Mouse (Mus musculus): ENCODE measurements around the gene Oxnad1. TPM values are rescaled to one million over a fixed set of nuclear protein-coding genes. Genes with fewer than 3 reads are reported as not detected.
"Not testable (repeated sequence)": the region's sequence is repeated elsewhere in the genome, so short reads cannot be mapped to it uniquely, and the experiment has no call there.

Gene Oxnad1
- total RNA-seq, 2 experiments from 2014 or later, result 9.8 to 10.5 TPM

GRCm38 (mm10) chr14:32136467-32136866, 51.3 kb downstream of the Oxnad1 start:
- ATAC-seq (replicated peaks; ENCODE audit: low FRiP score, poor library complexity, severe bottlenecking), result not testable (repeated sequence)

GRCm38 (mm10) chr14:32140359-32140965, 55.3 kb downstream of the Oxnad1 start:
- ATAC-seq (replicated peaks; ENCODE audit: low FRiP score, poor library complexity, severe bottlenecking), result no peak

- ATAC-seq (replicated peaks; ENCODE audit: low FRiP score, poor library complexity, severe bottlenecking), result no peak
Observed at GRCm38 (mm10) chr14:32141723-32142122, 56.5 kb downstream of the Oxnad1 start, which contains the start of gene Msmb. Msmb (plus strand) TSS chr14:32142023.

- no peak for ATAC-seq (replicated peaks; ENCODE audit: low FRiP score, poor library complexity, severe bottlenecking)
Observed at GRCm38 (mm10) chr14:32144734-32145133, 59.6 kb downstream of the Oxnad1 start.

- ATAC-seq (replicated peaks; ENCODE audit: low FRiP score, poor library complexity, severe bottlenecking), result peak; percentile 66
Observed at GRCm38 (mm10) chr14:32145401-32145800, 60.2 kb downstream of the Oxnad1 start.

GRCm38 (mm10) chr14:32145809-32146511, 60.8 kb downstream of the Oxnad1 start:
- peak; percentile 93 for ATAC-seq (replicated peaks; ENCODE audit: low FRiP score, poor library complexity, severe bottlenecking)

DNA sequence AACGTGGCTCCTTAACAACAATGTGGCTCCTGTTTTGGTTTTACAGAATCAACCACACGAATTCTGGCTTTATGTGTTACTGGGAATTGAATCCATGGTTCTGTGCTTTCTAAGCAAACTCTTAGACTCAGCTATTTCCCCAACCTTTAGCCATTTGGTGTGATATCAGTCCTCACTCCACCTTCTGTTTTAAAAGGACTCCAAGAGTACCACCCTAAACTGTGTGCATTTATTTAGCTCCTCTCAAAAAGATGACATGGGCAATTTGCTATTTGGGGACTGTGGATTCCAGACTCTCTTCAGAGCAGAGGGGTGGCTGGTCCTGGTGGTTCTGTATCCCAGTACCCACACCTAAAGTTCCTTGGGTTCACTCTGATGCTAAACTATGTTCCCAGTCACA, 61.4 kb downstream of the Oxnad1 start:
- ATAC-seq (replicated peaks; ENCODE audit: low FRiP score, poor library complexity, severe bottlenecking), result peak; percentile 49

GRCm38 (mm10) chr14:32150872-32151271, 65.7 kb downstream of the Oxnad1 start:
- no peak for ATAC-seq (replicated peaks; ENCODE audit: low FRiP score, poor library complexity, severe bottlenecking)

DNA sequence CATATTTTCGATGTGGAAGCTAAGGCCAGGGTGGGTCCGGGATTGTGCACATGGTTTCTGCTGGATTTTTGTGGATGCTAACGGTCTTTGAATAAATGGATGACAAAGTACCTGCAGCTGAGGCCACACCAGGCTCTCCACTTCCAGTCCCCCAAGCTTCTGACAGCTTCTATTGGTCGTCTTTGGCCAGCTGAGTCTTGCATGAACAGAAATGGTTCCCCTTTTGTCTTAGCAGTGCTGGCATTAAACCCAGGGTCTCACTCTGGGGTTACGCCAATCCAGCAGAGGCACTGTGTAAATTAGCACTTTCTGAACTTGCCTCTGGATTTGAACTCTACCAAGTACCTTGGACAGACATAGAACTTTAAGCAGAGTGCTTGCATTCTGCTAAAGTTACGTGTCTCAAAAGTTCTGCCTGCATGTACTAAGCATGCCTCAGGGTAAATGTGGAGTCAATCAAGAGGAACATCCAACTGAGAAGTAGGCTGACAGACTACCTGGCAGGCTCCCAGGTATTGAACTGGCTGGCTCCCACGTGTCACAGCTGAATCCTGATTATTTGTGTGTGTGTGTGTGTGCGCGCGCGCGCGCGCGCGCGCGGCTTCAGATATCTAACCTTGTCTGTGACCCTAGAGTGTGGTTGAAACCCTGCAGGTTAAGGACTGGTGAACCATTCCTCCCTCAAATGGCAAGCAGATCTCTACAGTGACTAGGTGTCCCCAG, 67.2 kb downstream of the Oxnad1 start:
- no peak for ATAC-seq (replicated peaks; ENCODE audit: low FRiP score, poor library complexity, severe bottlenecking)

Other genes starting within 250 kb of the Oxnad1 start
- gene Galnt15, start 56.4 kb upstream of the Oxnad1 start, total RNA-seq (2015; ENCODE audit: low replicate concordance), result not detected in 2 replicates
- gene Galnt15, start 56.4 kb upstream of the Oxnad1 start, total RNA-seq (2017; ENCODE audit: low replicate concordance), result 0.13 TPM in 1 of 2 replicates, not detected in the other
- 33.1 and 67.8 TPM in 2 replicates for gene Dph3, start 355 bp downstream of the Oxnad1 start, total RNA-seq (2015; ENCODE audit: low replicate concordance)
- 9.1 and 12.5 TPM in 2 replicates for gene Dph3, start 355 bp downstream of the Oxnad1 start, total RNA-seq (2017; ENCODE audit: low replicate concordance)
- gene Msmb, start 56.6 kb downstream of the Oxnad1 start, total RNA-seq (2015; ENCODE audit: low replicate concordance), result not detected in 2 replicates
- not detected in 2 replicates for gene Msmb, start 56.6 kb downstream of the Oxnad1 start, total RNA-seq (2017; ENCODE audit: low replicate concordance)
- 292 and 362 TPM in 2 replicates for gene Ncoa4, start 74.5 kb downstream of the Oxnad1 start, total RNA-seq (2015; ENCODE audit: low replicate concordance)
- gene Ncoa4, start 74.5 kb downstream of the Oxnad1 start, total RNA-seq (2017; ENCODE audit: low replicate concordance), result 249 and 315 TPM in 2 replicates
- gene Timm23, start 116.5 kb downstream of the Oxnad1 start, total RNA-seq (2015; ENCODE audit: low replicate concordance), result 50.3 and 60.2 TPM in 2 replicates
- 35.0 and 38.0 TPM in 2 replicates for gene Timm23, start 116.5 kb downstream of the Oxnad1 start, total RNA-seq (2017; ENCODE audit: low replicate concordance)
- 26.3 and 28.1 TPM in 2 replicates for gene Parg, start 116.6 kb downstream of the Oxnad1 start, total RNA-seq (2015; ENCODE audit: low replicate concordance)
- gene Parg, start 116.6 kb downstream of the Oxnad1 start, total RNA-seq (2017; ENCODE audit: low replicate concordance), result 61.9 and 69.3 TPM in 2 replicates
- 0.42 TPM in 1 of 2 replicates, not detected in the other for gene Ogdhl, start 236.6 kb downstream of the Oxnad1 start, total RNA-seq (2015; ENCODE audit: low replicate concordance)
- not detected in 2 replicates for gene Ogdhl, start 236.6 kb downstream of the Oxnad1 start, total RNA-seq (2017; ENCODE audit: low replicate concordance)

Measured in erythroid progenitor cell, adult 5-6 weeks (primary cell).